Mouse (Mus musculus) heart, postnatal 0 days (tissue): ENCODE data around the gene Slc25a23.

Source experiments
- CTCF ChIP-seq: IDR thresholded peaks from 2 replicates; pipeline ENCODE4 v1.5.1; 2016; ENCODE audit warnings: antibody characterized with exemption, control low read depth, low read depth
- EP300 ChIP-seq: IDR thresholded peaks from 2 replicates; pipeline ENCODE4 v1.6.1; 2016; ENCODE audit warnings: antibody characterized with exemption, low read depth

DNA sequence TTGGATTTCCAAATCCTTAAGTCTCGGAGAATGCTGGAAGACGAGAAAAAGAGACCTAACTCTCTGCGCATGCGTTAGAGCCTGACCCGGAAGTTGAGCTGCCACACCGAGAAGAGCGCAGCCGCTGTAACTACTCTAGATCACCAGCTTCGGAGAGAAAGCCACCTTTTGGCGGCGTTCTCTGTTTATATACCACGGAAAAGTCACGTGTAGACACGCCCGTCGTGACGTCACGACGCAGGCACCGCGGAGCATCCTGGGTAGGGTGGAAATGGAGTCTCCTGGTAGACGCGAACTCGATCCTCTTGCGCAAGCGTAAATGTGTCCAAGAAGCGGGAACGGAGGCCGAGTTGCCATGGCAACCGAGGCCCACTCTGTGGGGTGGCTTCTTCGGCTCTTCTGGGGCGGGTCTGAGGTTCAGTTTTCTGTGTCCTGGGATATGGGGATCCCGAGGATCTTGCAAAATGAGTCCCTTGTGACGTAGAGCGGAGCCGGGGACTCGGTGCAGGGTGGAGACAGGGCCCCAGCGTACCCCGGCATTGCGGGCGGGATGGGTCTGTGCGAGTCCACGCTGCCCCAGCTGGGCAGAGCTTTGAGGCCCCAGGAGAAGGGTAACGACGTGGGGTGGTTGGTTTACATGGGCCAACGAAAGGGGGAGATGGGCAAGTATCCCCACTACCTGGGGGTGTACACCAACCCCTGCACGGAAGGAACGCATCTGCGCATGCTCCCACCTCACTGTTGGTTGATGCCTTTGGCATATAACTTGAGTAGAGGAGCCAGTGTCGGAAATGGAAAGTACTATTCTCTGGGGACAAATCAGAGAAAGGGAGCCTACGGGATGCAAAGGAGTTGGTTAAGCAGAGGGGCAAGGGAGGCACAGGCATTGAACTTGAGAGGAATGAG is 48.2 kb downstream of the Slc25a23 start, which contains the start of the genes Gtf2f1 and Gm17949:
- peak; percentile 7; the same call in 1 of the 2 replicates for TF ChIP-seq CTCF
- no peak for TF ChIP-seq EP300
